Mouse (Mus musculus): ENCODE data around the gene Trio.

Gene Trio

GRCm38 (mm10) chr15:28025447-28026166 is at the start of gene Trio:
Trio (minus strand) TSS chr15:28025848.
- DNase-seq (ENCODE audit: low spot score) = peak; percentile 98

GRCm38 (mm10) chr15:28074416-28074970 is 48.8 kb upstream of the Trio start:
- DNase-seq (ENCODE audit: low spot score) = no peak

- DNase-seq (ENCODE audit: low spot score) = no peak
Observed at GRCm38 (mm10) chr15:28071601-28072000, 46.0 kb upstream of the Trio start.

GRCm38 (mm10) chr15:28070771-28071419 is 45.2 kb upstream of the Trio start:
- no peak for DNase-seq (ENCODE audit: low spot score)

- no peak for DNase-seq (ENCODE audit: low spot score)
Observed at GRCm38 (mm10) chr15:28070221-28070620, 44.6 kb upstream of the Trio start.

GRCm38 (mm10) chr15:28067373-28067772 is 41.7 kb upstream of the Trio start:
- no peak for DNase-seq (ENCODE audit: low spot score)

- DNase-seq (ENCODE audit: low spot score) = no peak
Observed at GRCm38 (mm10) chr15:28066468-28066867, 40.8 kb upstream of the Trio start.

- no peak for DNase-seq (ENCODE audit: low spot score)
Observed at GRCm38 (mm10) chr15:28065572-28065971, 39.9 kb upstream of the Trio start.

GRCm38 (mm10) chr15:28064733-28065088 is 39.1 kb upstream of the Trio start:
- no peak for DNase-seq (ENCODE audit: low spot score)

- no peak for DNase-seq (ENCODE audit: low spot score)
Observed at GRCm38 (mm10) chr15:28064081-28064732, 38.6 kb upstream of the Trio start.

GRCm38 (mm10) chr15:28063466-28063865 is 37.8 kb upstream of the Trio start:
- DNase-seq (ENCODE audit: low spot score) = no peak

GRCm38 (mm10) chr15:28062016-28062415 is 36.4 kb upstream of the Trio start:
- no peak for DNase-seq (ENCODE audit: low spot score)

GRCm38 (mm10) chr15:28060977-28061376 is 35.3 kb upstream of the Trio start:
- no peak for DNase-seq (ENCODE audit: low spot score)

GRCm38 (mm10) chr15:28060423-28060822 is 34.8 kb upstream of the Trio start:
- DNase-seq (ENCODE audit: low spot score) = no peak

GRCm38 (mm10) chr15:28057545-28057944 is 31.9 kb upstream of the Trio start:
- no peak for DNase-seq (ENCODE audit: low spot score)

- DNase-seq (ENCODE audit: low spot score) = no peak
Observed at GRCm38 (mm10) chr15:28054731-28055130, 29.1 kb upstream of the Trio start.

GRCm38 (mm10) chr15:28054111-28054510 is 28.5 kb upstream of the Trio start:
- DNase-seq (ENCODE audit: low spot score) = no peak

- DNase-seq (ENCODE audit: low spot score) = no peak
Observed at GRCm38 (mm10) chr15:28053226-28053625, 27.6 kb upstream of the Trio start.

- no peak for DNase-seq (ENCODE audit: low spot score)
Observed at GRCm38 (mm10) chr15:28051811-28052210, 26.2 kb upstream of the Trio start.

- DNase-seq (ENCODE audit: low spot score) = no peak
Observed at GRCm38 (mm10) chr15:28051104-28051625, 25.5 kb upstream of the Trio start.

GRCm38 (mm10) chr15:28047711-28048110 is 22.1 kb upstream of the Trio start:
- no peak for DNase-seq (ENCODE audit: low spot score)

- DNase-seq (ENCODE audit: low spot score) = no peak
Observed at GRCm38 (mm10) chr15:28041158-28041865, 15.7 kb upstream of the Trio start.

Measured in ovary, adult 18-20 months (tissue).